Mouse (Mus musculus) liver, embryonic 16.5 days (tissue): ENCODE measurements at regions not wholly inside any gene's neighbourhood (a gene's known extent, or its start where the extent isn't known, plus 50 kb on each side); places are given as distances from the start of the nearest gene placed in this dataset.

Experiments used
- ATAC-seq: fragments of 200-750 bp; cut with Nextera tagmentation; 2 replicates; pipeline ENCODE4 v1.8.0; 2017; ENCODE audit warnings: low read depth, mild to moderate bottlenecking, moderate number of reproducible peaks, moderate library complexity
- H3K27ac ChIP-seq: fragments of 300-500 bp; sonication (generic); 2 replicates; pipeline ENCODE4 v1.5.1; 2014; ENCODE audit warnings: mild to moderate bottlenecking, low read length
- H3K27me3 ChIP-seq: fragments of 300-500 bp; sonication (generic); 2 replicates; pipeline ENCODE4 v1.6.1; 2014; ENCODE audit warnings: low read depth, low read length, mixed read lengths; ENCODE audit not compliant: control insufficient read depth, insufficient read depth
- H3K36me3 ChIP-seq: fragments of 300-500 bp; sonication (generic); 2 replicates; pipeline ENCODE4 v1.6.1; 2014; ENCODE audit warnings: mild to moderate bottlenecking; ENCODE audit not compliant: control insufficient read depth, insufficient read depth
- H3K4me1 ChIP-seq: fragments of 300-500 bp; sonication (generic); 2 replicates; pipeline ENCODE4 v1.6.1; 2014; ENCODE audit warnings: low read depth, low read length, mixed read lengths; ENCODE audit not compliant: control insufficient read depth
- H3K4me2 ChIP-seq: fragments of 300-500 bp; sonication (generic); 2 replicates; pipeline ENCODE4 v1.6.1; 2014; ENCODE audit warnings: low read depth, low read length, mixed read lengths
- H3K4me3 ChIP-seq: fragments of 300-500 bp; sonication (generic); 2 replicates; pipeline ENCODE4 v1.5.1; 2014; ENCODE audit warnings: low read depth, mild to moderate bottlenecking, low read length
- H3K9ac ChIP-seq: fragments of 300-500 bp; sonication (generic); 2 replicates; pipeline ENCODE4 v1.6.1; 2014; ENCODE audit warnings: low read depth, low read length
- H3K9me3 ChIP-seq: fragments of 300-500 bp; sonication (generic); replicated peaks from 2 replicates; pipeline ENCODE4 v1.6.1; 2016; ENCODE audit warnings: low read length; ENCODE audit not compliant: control insufficient read depth
- WGBS: fragments of 180-500 bp; shearing (Covaris S2); extraction: QIAGEN DNeasy Blood & Tissue Kit; methylation state at CpG from one replicate; pipeline ENCODE4 v1.1.7; 2014; ENCODE audit not compliant: insufficient replicate concordance; 5-methylcytosine and 5-hydroxymethylcytosine counted together

GRCm38 (mm10) chr2:173442056-173442455 lies 80.3 kb upstream of the 1700021F07Rik start:
- ATAC-seq = no peak
- Histone ChIP-seq H3K4me2 (no peak overlapping the region), H3K4me1 (no peaks in the 10 kb centered on the region), H3K27me3 (no peaks in the 10 kb centered on the region), H3K4me3 (no peak overlapping the region), H3K9ac (no peak overlapping the region), H3K36me3 (no peaks in the 10 kb centered on the region), H3K9me3 (no peaks in the 10 kb centered on the region), H3K27ac (no peak overlapping the region)
- 71% methylated on average over 11 of the region's 11 CpGs for WGBS

GRCm38 (mm10) chr2:173443262-173443661 lies 79.1 kb upstream of the 1700021F07Rik start:
- H3K27me3 ChIP-seq = no peaks in the 10 kb centered on the region
- no peak overlapping the region for H3K27ac ChIP-seq
- no peaks in the 10 kb centered on the region for H3K4me1 ChIP-seq
- no peak overlapping the region for H3K4me3 ChIP-seq
- no peaks in the 10 kb centered on the region for H3K36me3 ChIP-seq
- H3K4me2 ChIP-seq = no peak overlapping the region
- ATAC-seq = no peak
- WGBS = 62% methylated on average over 10 of the region's 10 CpGs
- no peak overlapping the region for H3K9ac ChIP-seq
- H3K9me3 ChIP-seq = peaks cover 3% of the 10 kb centered on the region; the same call in 1 of the 2 replicates

- WGBS = 65% methylated on average over 9 of the region's 9 CpGs
- H3K4me3 ChIP-seq = no peak overlapping the region
- no peak overlapping the region for H3K9ac ChIP-seq
- ATAC-seq = no peak
- H3K4me1 ChIP-seq = no peaks in the 10 kb centered on the region
- no peak overlapping the region for H3K27ac ChIP-seq
- H3K36me3 ChIP-seq = no peaks in the 10 kb centered on the region
- peaks cover 3% of the 10 kb centered on the region; the same call in 1 of the 2 replicates for H3K9me3 ChIP-seq
- H3K4me2 ChIP-seq = no peak overlapping the region
- no peaks in the 10 kb centered on the region for H3K27me3 ChIP-seq
These were observed 78.0 kb upstream of the 1700021F07Rik start for GRCm38 (mm10) chr2:173444386-173444785.

- H3K4me2 ChIP-seq = no peak overlapping the region
- WGBS = 52% methylated on average over 3 of the region's 3 CpGs
These were observed 77.3 kb upstream of the 1700021F07Rik start for GRCm38 (mm10) chr2:173445039-173445438.

GRCm38 (mm10) chr2:173448546-173449187 lies 73.7 kb upstream of the 1700021F07Rik start:
- no peaks in the 10 kb centered on the region for H3K36me3 ChIP-seq
- H3K27ac ChIP-seq = no peak overlapping the region
- no peaks in the 10 kb centered on the region for H3K4me1 ChIP-seq
- no peak overlapping the region for H3K9ac ChIP-seq
- ATAC-seq = no peak
- WGBS = 42% methylated on average over 11 of the region's 11 CpGs
- H3K4me3 ChIP-seq = no peak overlapping the region
- peaks cover 3% of the 10 kb centered on the region; the same call in 1 of the 2 replicates for H3K9me3 ChIP-seq
- no peak overlapping the region for H3K4me2 ChIP-seq
- no peaks in the 10 kb centered on the region for H3K27me3 ChIP-seq

More at GRCm38 (mm10) chr2:173445039-173445438, 77.3 kb upstream of the 1700021F07Rik start:
- no peaks in the 10 kb centered on the region for H3K36me3 ChIP-seq
- H3K27me3 ChIP-seq = no peaks in the 10 kb centered on the region
- ATAC-seq = no peak
- no peak overlapping the region for H3K4me3 ChIP-seq
- H3K4me1 ChIP-seq = no peaks in the 10 kb centered on the region
- H3K9me3 ChIP-seq = peaks cover 3% of the 10 kb centered on the region; the same call in 1 of the 2 replicates
- H3K27ac ChIP-seq = no peak overlapping the region
- H3K9ac ChIP-seq = no peak overlapping the region

GRCm38 (mm10) chr2:173449198-173449597 lies 73.2 kb upstream of the 1700021F07Rik start:
- Histone ChIP-seq H3K9ac (no peak overlapping the region), H3K27ac (no peak overlapping the region), H3K27me3 (no peaks in the 10 kb centered on the region), H3K9me3 (peaks cover 3% of the 10 kb centered on the region; the same call in 1 of the 2 replicates), H3K4me3 (no peak overlapping the region), H3K4me2 (no peak overlapping the region), H3K36me3 (no peaks in the 10 kb centered on the region), H3K4me1 (no peaks in the 10 kb centered on the region)
- no peak for ATAC-seq
- 56% methylated on average over 5 of the region's 5 CpGs for WGBS

GRCm38 (mm10) chr2:173451993-173452481 lies 70.3 kb upstream of the 1700021F07Rik start:
- no peak for ATAC-seq
- WGBS = 49% methylated on average over 15 of the region's 15 CpGs

GRCm38 (mm10) chr2:173452800-173453199 lies 69.6 kb upstream of the 1700021F07Rik start:
- 63% methylated on average over 4 of the region's 4 CpGs for WGBS
- no peak for ATAC-seq
- Histone ChIP-seq H3K27ac (no peak overlapping the region), H3K9me3 (peaks cover 2% of the 10 kb centered on the region; the same call in 1 of the 2 replicates), H3K4me2 (no peak overlapping the region), H3K9ac (no peak overlapping the region), H3K4me1 (no peaks in the 10 kb centered on the region), H3K4me3 (no peak overlapping the region), H3K36me3 (no peaks in the 10 kb centered on the region), H3K27me3 (no peaks in the 10 kb centered on the region)

More at GRCm38 (mm10) chr2:173451993-173452481, 70.3 kb upstream of the 1700021F07Rik start:
- no peak overlapping the region for H3K4me2 ChIP-seq
- no peak overlapping the region for H3K27ac ChIP-seq
- H3K9me3 ChIP-seq = peaks cover 3% of the 10 kb centered on the region; the same call in 1 of the 2 replicates
- no peak overlapping the region for H3K4me3 ChIP-seq
- H3K36me3 ChIP-seq = no peaks in the 10 kb centered on the region
- no peaks in the 10 kb centered on the region for H3K4me1 ChIP-seq
- no peak overlapping the region for H3K9ac ChIP-seq
- H3K27me3 ChIP-seq = no peaks in the 10 kb centered on the region

- Histone ChIP-seq H3K4me2 (no peak overlapping the region), H3K27me3 (no peaks in the 10 kb centered on the region), H3K9me3 (no peaks in the 10 kb centered on the region), H3K36me3 (no peaks in the 10 kb centered on the region), H3K4me3 (no peak overlapping the region), H3K27ac (no peak overlapping the region), H3K9ac (no peak overlapping the region), H3K4me1 (no peaks in the 10 kb centered on the region)
- 45% methylated on average over 14 of the region's 14 CpGs for WGBS
- ATAC-seq = no peak
These were observed 68.6 kb upstream of the 1700021F07Rik start for GRCm38 (mm10) chr2:173453569-173454405.
